Mouse (Mus musculus): ENCODE results near the gene Lyzl4.

DNA sequence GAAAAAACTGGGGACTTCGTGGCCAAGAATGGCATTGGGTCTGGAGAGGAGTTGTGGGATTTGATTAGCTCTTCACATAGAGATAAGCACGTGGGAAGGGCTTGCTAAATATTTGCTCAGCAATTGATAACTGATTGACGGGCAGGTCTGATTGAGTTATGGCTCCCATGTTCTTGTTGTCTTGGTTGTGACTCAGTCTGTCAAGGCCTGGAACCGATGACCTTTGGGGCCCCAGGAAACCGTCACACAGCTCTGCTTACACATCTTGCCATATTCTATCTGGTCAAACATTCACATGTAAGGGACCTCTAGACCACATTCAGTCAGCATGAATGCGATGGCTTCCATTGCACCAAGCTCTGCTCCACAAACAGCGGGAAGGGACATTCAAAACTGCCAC is 16.4 kb upstream of the Lyzl4 start:
- TF ChIP-seq POLR2A (IDR thresholded peaks at IDR 0.05; ENCODE audit: extremely low read depth, insufficient read depth, low read length) (no peak), CTCF (IDR thresholded peaks at IDR 0.05; ENCODE audit: low read depth, low read length) (no peak)
